Mouse (Mus musculus): Measurements from ENCODE around the gene Akr1c6. TPM values are rescaled to one million over a fixed set of nuclear protein-coding genes. Genes with fewer than 3 reads are reported as not detected.

Akr1c6 gene
- polyA plus RNA-seq (2012), result not detected in 2 replicates

GRCm38 (mm10) chr13:4434006-4434405 lies at the start of gene Akr1c6:
Gene Akr1c6 (plus strand): TSS chr13:4434306.

Other genes with a start within 250 kb of the Akr1c6 start
- 0.76 and 0.99 TPM in 2 replicates for gene Akr1c13, start 243.2 kb upstream of the Akr1c6 start, polyA plus RNA-seq (2012)
- not detected in 2 replicates for gene Akr1c19, start 205.6 kb upstream of the Akr1c6 start, polyA plus RNA-seq (2012)
- 0.07 TPM in 1 of 2 replicates, not detected in the other for gene Akr1c12, start 154.9 kb upstream of the Akr1c6 start, polyA plus RNA-seq (2012)
- gene Akr1c20, start 89.0 kb downstream of the Akr1c6 start, polyA plus RNA-seq (2012), result not detected in 2 replicates
- not detected in 2 replicates for gene Akr1c21, start 139.8 kb downstream of the Akr1c6 start, polyA plus RNA-seq (2012)
- 2.8 and 3.0 TPM in 2 replicates for gene Akr1e1, start 174.9 kb downstream of the Akr1c6 start, polyA plus RNA-seq (2012)

Data from megakaryocyte-erythroid progenitor cell, adult 5 weeks (primary cell).